Mouse (Mus musculus) mammary gland, adult 2 months (tissue): Measurements from ENCODE around the gene Cdc42se1. TPM values are rescaled to one million over a fixed set of nuclear protein-coding genes. Genes with fewer than 3 reads are reported as not detected.

ENCODE experiments used
- polyA plus RNA-seq: library from polyadenylated mRNA; depleted of rRNA; stranded (reverse); fragments of >200 nt; gene quantifications from 2 replicates; pipeline ENCODE4 v1.2.3, GENCODE M21; 2012; ENCODE audit warnings: low replicate concordance; rRNA removed

The Cdc42se1 gene
- polyA plus RNA-seq: 75.4 and 77.4 TPM in 2 replicates

DNA sequence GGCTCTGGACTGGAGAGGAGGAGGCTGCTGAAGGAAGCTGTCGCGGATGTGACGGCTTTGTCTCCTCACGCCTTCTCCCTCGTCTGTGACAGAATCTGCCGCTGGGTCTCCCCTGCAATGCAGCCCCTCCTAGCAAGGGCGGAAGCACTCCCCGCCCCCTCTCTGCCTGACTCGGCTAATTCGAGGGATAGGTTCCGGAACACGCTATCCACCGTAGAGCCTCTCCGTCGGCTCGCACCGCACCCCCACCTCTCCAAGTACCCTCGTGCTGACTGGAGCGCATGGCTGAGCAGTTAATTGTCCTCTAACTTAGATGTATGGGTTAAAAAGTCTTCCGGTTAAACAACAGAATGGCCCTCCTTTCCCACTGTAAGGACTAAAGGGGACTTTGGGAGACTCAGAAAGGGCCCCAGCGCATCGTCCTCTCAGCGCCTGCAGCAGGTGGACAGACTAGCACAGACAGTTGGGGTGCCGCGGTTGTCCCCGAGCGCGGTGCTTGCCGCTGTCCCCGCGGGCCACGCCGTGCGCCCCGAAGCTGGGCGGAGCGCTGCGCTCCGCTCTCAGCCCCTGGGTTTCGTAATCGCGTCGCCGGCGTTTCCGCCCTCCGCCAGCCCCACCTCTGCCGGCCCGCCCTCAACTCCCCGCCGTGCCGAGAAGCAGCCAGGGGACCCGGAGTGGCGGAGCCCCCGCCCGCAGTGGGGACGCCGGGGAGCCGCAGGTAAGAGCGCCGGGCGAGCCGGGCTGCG, at the start of gene Cdc42se1:
Cdc42se1 (plus strand) TSS at position 585 of the 746 bp plus-strand sequence.

DNA sequence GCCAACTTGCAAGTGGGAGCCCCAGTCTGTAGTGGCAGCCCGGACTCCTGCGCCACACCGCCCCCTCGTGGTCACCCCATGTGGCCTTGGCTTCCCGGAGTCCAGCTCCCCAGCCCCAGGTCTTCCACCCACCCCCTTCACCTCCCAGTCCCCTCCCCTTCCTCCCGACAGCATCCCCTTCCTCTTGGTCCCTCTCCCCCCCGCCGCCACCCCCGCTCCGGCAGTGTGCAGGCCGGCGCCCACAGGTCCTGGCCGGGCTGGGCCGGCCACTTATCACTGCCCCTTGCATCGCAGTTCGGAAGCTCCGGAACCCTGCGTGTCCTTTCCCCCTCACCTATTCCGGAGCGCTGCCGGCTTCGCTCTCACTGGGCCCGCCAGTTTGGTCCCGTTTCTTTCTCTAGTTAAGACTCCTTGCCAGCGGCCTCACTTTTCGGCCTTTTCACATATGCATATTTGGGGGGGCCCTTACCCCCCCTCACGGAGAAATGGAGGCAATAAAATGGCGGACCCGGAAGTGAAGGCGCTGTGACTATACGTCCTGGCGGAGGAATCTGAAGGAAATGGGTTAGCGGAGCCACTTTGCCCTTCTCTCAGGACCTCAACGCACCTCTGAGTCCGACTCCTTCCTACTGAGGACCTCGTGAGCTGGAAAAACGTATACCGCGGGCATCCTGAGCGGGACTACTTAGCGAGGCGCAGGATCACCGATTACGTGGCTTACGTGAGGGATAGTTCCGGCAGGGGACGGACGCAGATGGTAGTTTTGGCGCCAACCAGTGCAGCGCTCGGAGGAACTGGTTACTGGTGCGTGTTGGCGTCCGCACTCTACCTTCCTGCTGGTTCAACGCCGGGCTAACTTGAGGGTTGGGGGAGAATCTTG, 11.0 kb upstream of the Cdc42se1 start, which contains the start of gene Gabpb2:
Gabpb2 (minus strand) TSS at position 662 of the 880 bp plus-strand sequence.

DNA sequence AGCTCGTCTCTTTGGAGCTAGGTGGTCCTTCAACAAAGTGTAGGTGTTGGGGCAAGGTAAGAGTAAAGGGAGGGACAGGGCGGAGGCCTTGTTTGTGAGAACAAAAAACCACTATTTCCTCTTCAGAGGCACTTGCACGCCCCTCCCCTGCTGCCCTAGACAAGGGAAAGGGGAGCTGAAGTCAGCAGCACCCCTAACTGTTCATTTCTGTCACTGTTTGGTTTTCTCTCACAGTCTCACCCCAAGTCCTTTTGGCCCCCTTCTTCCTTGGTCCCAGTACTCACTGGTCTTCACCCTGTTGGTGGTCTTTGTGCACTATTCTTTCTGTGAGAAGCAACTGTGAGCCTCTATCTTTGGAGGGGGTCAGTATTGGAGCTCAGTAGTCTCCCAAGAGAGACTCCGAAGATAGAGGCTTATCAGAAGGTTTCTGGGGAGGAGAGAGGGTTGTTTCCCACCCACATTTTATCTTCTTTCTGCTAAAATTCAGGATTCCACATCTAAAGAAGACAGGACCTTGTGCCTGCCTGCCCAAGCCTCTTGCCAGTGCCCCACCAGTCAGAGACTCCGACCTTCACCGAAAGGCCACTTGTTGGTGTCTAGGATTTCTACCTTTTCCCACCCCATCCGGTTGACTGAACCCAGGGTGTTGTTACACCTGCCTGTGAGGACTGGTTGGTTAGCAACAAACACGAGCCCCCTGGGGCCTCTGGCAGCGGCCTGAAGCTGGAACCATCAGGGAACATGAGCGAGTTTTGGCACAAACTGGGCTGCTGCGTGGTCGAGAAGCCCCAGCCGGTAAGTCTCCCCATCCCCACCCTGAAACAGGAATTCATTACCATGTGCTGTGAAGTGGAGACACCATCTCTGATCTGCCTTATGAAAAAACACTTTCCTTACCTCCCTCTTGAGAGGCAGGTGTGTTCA, 3.0 kb downstream of the Cdc42se1 start, which contains the start of gene Mllt11:
Mllt11 (minus strand) TSS at position 874 of the 924 bp plus-strand sequence.

DNA sequence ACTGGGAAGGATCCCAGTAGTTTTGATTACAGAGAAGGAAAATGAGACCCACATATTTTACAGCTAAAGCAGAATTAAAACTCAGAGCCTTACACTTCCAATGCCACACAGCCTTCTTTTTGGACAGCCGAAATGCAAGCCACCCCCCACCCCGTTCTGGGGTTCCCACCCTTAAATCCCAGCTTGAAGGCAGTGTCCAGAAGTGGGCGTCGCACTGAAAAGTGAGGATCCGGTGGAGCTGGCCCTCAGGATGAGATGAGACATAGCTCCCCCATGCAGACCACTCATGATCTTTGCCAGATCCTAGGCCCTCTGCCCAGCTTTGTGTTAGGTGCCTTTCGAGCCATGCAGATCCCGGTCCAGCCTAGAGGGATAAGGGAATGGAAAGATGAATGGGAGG, 13.0 kb downstream of the Cdc42se1 start, which contains the start of gene Gm128:
Gm128 (minus strand) TSS at position 101 of the 400 bp plus-strand sequence.

DNA sequence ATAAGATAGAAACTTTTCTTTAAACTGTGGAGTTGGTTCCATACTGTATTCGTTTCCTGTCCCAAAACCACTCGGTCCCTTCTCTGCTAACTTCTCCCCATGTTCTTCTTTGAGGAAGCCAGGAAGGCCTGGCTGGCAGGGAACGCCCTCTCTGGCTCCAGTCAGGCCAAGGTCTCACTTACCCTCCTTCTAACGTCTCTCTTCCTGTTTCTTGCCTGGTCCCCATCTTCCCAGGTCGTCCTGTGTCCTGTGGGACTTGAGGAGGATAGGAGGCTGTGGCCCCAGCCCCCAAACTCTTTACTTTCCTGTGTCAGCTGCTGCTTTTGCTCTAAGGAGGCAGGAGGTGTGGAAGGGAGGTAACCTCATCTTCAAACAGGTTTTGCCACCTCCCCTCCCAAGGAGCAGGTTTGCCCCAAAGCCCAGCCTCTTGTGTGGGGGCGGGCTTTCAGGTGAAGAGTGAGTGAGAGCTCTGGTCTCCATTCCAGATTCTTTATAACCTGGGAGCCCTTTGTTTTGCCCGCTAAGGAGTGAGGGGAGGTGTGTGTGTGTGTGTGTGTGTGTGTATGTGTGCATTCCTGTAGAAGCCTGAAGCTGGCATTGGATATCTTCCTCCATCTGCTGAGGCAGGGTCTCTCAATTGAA, 22.4 kb downstream of the Cdc42se1 start, which contains the start of gene Bnipl:
Bnipl (minus strand) TSS at position 411 of the 642 bp plus-strand sequence.

DNA sequence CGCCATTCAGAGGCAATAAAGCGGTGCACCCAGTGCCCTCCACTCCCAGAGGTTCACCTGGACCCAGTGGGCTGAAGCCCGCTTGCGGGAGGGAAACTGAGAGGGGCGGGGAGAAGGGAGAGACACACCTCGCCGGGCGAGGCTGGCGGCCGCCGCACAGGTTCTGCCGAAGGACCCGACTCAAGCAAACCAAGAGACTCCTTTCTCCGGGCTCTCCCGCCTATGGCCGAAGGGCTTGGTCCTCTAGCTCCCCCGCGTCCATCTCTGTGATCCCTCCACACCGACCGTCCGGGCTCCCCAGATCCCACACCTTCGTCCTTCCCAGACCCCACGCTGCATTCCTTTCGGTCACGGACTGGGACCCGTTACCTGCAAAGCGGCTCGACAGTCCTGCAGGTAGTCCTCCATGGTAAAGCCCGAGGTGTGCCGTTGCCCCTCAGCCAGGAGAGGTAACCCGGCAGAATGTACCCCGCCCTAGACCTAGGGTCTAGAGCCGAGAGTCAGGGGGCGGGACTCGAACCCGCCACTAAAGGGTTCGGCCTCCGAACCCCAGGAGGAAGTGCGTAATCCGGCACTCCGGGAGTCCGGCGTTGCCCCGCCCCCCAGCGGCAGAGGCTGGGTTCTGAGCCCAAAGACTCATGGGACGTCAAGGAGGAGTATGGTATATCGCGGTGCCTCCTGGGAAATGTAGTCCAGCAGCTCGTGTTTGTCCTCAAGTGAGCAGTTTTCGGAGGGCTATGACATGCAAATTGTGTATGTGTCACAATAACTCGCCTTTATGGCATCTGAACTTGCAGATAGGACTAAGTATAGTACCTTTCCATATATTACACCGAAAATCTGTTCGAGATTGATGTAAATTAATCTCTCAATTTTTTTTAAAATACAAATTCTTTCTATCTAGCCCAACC, 52.9 kb downstream of the Cdc42se1 start, which contains the start of the genes Mindy1 and Prune1:
Mindy1 (plus strand) TSS at position 130 of the 911 bp plus-strand sequence.
Prune1 (minus strand) TSS at position 861 of the 911 bp plus-strand sequence.

Other genes with a start within 250 kb of the Cdc42se1 start
- 21.6 and 25.1 TPM in 2 replicates for gene Zfp687, start 213.3 kb upstream of the Cdc42se1 start, polyA plus RNA-seq
- 120 and 164 TPM in 2 replicates for gene Psmd4, start 186.1 kb upstream of the Cdc42se1 start, polyA plus RNA-seq
- gene Pip5k1a, start 121.8 kb upstream of the Cdc42se1 start, polyA plus RNA-seq: 16.6 and 31.0 TPM in 2 replicates
- 59.2 and 69.5 TPM in 2 replicates for gene Vps72, start 117.7 kb upstream of the Cdc42se1 start, polyA plus RNA-seq
- 0.29 and 95.0 TPM in 2 replicates for gene Tmod4, start 104.3 kb upstream of the Cdc42se1 start, polyA plus RNA-seq
- gene Scnm1, start 94.7 kb upstream of the Cdc42se1 start, polyA plus RNA-seq: 33.2 and 59.5 TPM in 2 replicates
- gene Lysmd1, start 94.6 kb upstream of the Cdc42se1 start, polyA plus RNA-seq: 5.5 and 9.7 TPM in 2 replicates
- gene Tnfaip8l2, start 86.4 kb upstream of the Cdc42se1 start, polyA plus RNA-seq: 44.7 and 78.5 TPM in 2 replicates
- gene Sema6c, start 68.3 kb upstream of the Cdc42se1 start, polyA plus RNA-seq: 36.1 and 54.1 TPM in 2 replicates
- 10.1 and 18.0 TPM in 2 replicates for gene Gabpb2, start 10.8 kb upstream of the Cdc42se1 start, polyA plus RNA-seq
- 15.6 and 32.3 TPM in 2 replicates for gene Mllt11, start 3.4 kb downstream of the Cdc42se1 start, polyA plus RNA-seq
- 0.38 and 0.46 TPM in 2 replicates for gene Gm128, start 12.9 kb downstream of the Cdc42se1 start, polyA plus RNA-seq
- 1.2 and 2.4 TPM in 2 replicates for gene Bnipl, start 22.5 kb downstream of the Cdc42se1 start, polyA plus RNA-seq
- gene Mindy1, start 52.6 kb downstream of the Cdc42se1 start, polyA plus RNA-seq: 96.5 and 107 TPM in 2 replicates
- 14.0 and 42.8 TPM in 2 replicates for gene Prune1, start 53.3 kb downstream of the Cdc42se1 start, polyA plus RNA-seq
- 3.0 and 7.5 TPM in 2 replicates for gene Anxa9, start 78.4 kb downstream of the Cdc42se1 start, polyA plus RNA-seq
- gene Cers2, start 86.1 kb downstream of the Cdc42se1 start, polyA plus RNA-seq: 86.4 and 142 TPM in 2 replicates
- 10.2 and 20.4 TPM in 2 replicates for gene Setdb1, start 128.5 kb downstream of the Cdc42se1 start, polyA plus RNA-seq
- not detected in 2 replicates for gene 4930558C23Rik, start 174.1 kb downstream of the Cdc42se1 start, polyA plus RNA-seq
- gene Arnt, start 205.7 kb downstream of the Cdc42se1 start, polyA plus RNA-seq: 44.8 and 49.7 TPM in 2 replicates